Mouse (Mus musculus) G1E-ER4 (cell line): ENCODE measurements around the gene Armc6. TPM values are rescaled to one million over a fixed set of nuclear protein-coding genes. Genes with fewer than 3 reads are reported as not detected.

Source experiments
- GATA1 ChIP-seq: IDR thresholded peaks from one replicate; pipeline ENCODE4 v1.8.0; 2012; ENCODE audit warnings: low read length, inconsistent platforms
- polyA plus RNA-seq: library from polyadenylated mRNA; stranded (reverse); fragments of >175 nt; gene quantifications from 2 replicates; pipeline ENCODE4 v1.2.3, GENCODE M21; 2012

The Armc6 gene
- polyA plus RNA-seq, 1 experiment, result 24.5 TPM

GRCm38 (mm10) chr8:70181212-70181902, 52.9 kb downstream of the Armc6 start:
- TF ChIP-seq GATA1, result no peak

GRCm38 (mm10) chr8:70179082-70179481, 55.2 kb downstream of the Armc6 start:
- TF ChIP-seq GATA1, result no peak

DNA sequence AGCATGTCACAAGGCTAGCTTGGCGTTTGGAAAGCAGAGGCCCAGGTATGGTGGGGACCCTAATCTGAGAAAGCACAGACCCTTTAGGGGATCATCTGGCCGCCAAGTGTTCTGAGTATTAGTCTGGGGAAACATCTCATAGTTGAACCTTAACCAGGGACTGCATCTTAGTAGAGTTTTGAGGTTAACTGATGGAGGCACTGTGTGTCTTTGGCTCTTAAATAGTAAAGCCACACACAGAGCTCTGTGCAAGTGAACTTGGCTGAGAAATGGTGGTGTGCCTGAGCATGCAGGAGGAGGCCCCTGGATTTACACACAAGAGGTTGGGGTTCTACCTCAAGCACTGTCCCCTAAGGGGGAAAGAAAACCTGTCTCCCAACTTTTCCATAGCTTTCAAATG, 56.0 kb downstream of the Armc6 start:
- TF ChIP-seq GATA1, result no peak

DNA sequence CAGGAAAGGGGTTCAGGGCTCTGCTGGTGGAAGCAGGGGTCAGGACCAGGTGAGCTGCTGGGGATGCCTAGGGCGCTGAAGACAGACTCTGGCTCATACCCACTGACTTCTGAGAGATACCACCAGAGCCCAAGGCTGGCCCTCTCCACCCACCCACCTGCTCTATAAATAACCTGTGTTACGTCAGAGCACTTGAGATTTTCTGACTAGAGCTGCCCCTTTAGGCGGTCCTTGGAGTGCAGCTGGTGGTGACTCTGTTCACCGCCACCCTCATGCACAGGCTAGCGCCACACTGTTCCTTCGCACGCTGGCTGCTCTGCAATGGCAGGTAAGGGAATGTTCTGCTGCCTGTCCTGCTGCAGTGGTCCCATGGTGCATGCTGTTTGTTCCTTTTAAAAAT, 60.2 kb downstream of the Armc6 start:
- no peak for TF ChIP-seq GATA1

- TF ChIP-seq GATA1, result no peak
Observed at GRCm38 (mm10) chr8:70173320-70173719, 60.9 kb downstream of the Armc6 start.

DNA sequence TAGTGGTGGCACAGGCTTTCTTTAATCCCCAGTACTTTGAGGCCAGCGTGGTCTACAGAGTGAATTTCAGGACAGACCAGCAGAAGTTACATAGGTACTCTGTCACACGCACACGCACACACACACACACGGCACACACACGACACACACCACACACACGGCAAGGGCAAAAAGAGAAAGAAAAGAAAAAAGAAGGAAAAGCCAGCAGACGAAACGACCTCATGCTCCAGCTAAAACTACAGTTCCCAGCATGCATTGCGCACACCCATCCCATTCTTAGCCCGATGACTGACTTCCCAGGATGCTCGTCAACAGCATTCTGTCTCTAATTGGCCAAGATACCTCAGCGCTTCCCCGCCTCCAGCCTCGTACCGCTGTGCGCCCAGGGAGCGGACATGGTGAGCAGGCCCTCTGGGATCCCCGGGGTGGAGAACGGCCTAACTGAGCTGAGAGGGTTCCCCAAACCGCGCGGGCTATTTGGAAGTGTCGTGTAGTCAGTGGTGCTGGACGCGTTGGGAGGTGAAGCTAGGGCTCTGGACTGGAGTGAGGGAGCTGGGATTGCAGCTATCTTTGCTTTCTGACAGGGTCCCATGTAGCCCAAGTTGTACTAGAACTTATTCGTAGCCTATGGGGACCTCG, 62.1 kb downstream of the Armc6 start, which contains the start of gene Tmem161a:
Gene Tmem161a, plus strand, starts transcription at position 314 of the 639 bp plus-strand sequence.
- TF ChIP-seq GATA1, result no peak

GRCm38 (mm10) chr8:70171240-70171639, 63.0 kb downstream of the Armc6 start:
- TF ChIP-seq GATA1, result no peak

GRCm38 (mm10) chr8:70170748-70171147, 63.5 kb downstream of the Armc6 start:
- TF ChIP-seq GATA1, result no peak

Other genes with a start within 250 kb of the Armc6 start
- gene Gatad2a, start 238.1 kb downstream of the Armc6 start, polyA plus RNA-seq, result 79.8 and 115 TPM in 2 replicates
- gene Mau2, start 191.7 kb downstream of the Armc6 start, polyA plus RNA-seq, result 44.0 and 45.1 TPM in 2 replicates
- 48.9 and 53.3 TPM in 2 replicates for gene Sugp1, start 191.7 kb downstream of the Armc6 start, polyA plus RNA-seq
- gene Tm6sf2, start 161.5 kb downstream of the Armc6 start, polyA plus RNA-seq, result 0.08 TPM in 1 of 2 replicates, not detected in the other
- gene Hapln4, start 151.0 kb downstream of the Armc6 start, polyA plus RNA-seq, result not detected in 2 replicates
- gene Ncan, start 113.6 kb downstream of the Armc6 start, polyA plus RNA-seq, result not detected in 2 replicates
- gene Nr2c2ap, start 103.1 kb downstream of the Armc6 start, polyA plus RNA-seq, result 17.2 and 17.9 TPM in 2 replicates
- 3.2 and 6.5 TPM in 2 replicates for gene Rfxank, start 95.3 kb downstream of the Armc6 start, polyA plus RNA-seq
- 20.5 and 52.7 TPM in 2 replicates for gene Borcs8, start 95.0 kb downstream of the Armc6 start, polyA plus RNA-seq
- 2.7 and 3.6 TPM in 2 replicates for gene Mef2b, start 94.8 kb downstream of the Armc6 start, polyA plus RNA-seq
- gene Tmem161a, start 62.1 kb downstream of the Armc6 start, polyA plus RNA-seq, result 130 and 149 TPM in 2 replicates
- gene Slc25a42, start 22.2 kb downstream of the Armc6 start, polyA plus RNA-seq, result 18.7 and 20.1 TPM in 2 replicates
- 21.8 and 26.2 TPM in 2 replicates for gene Sugp2, start 240 bp downstream of the Armc6 start, polyA plus RNA-seq
- gene Homer3, start 48.4 kb upstream of the Armc6 start, polyA plus RNA-seq, result 34.3 and 37.1 TPM in 2 replicates
- gene Ddx49, start 68.0 kb upstream of the Armc6 start, polyA plus RNA-seq, result 41.5 and 54.5 TPM in 2 replicates
- gene Cope, start 68.1 kb upstream of the Armc6 start, polyA plus RNA-seq, result 311 and 375 TPM in 2 replicates
- not detected in 2 replicates for gene Cers1, start 81.3 kb upstream of the Armc6 start, polyA plus RNA-seq
- not detected in 2 replicates for gene Gdf1, start 95.4 kb upstream of the Armc6 start, polyA plus RNA-seq
- 126 and 139 TPM in 2 replicates for gene Upf1, start 118.8 kb upstream of the Armc6 start, polyA plus RNA-seq
- 0.28 and 0.29 TPM in 2 replicates for gene Comp, start 139.1 kb upstream of the Armc6 start, polyA plus RNA-seq
- gene Crtc1, start 205.1 kb upstream of the Armc6 start, polyA plus RNA-seq, result 25.8 and 29.6 TPM in 2 replicates
- 10.0 and 10.8 TPM in 2 replicates for gene Klhl26, start 242.5 kb upstream of the Armc6 start, polyA plus RNA-seq